Mouse (Mus musculus) hindbrain, embryonic 11.5 days (tissue): ENCODE measurements around the gene Zfp990. TPM values are rescaled to one million over a fixed set of nuclear protein-coding genes. Genes with fewer than 3 reads are reported as not detected.
"Not testable (repeated sequence)": the region's sequence is repeated elsewhere in the genome, so short reads cannot be mapped to it uniquely, and the experiment has no call there.

Source experiments
- ATAC-seq: fragments of 200-750 bp; cut with Nextera tagmentation; 2 replicates; pipeline ENCODE4 v1.8.0; 2017; ENCODE audit warnings: mild to moderate bottlenecking, moderate TSS enrichment, moderate library complexity; ENCODE audit not compliant: low FRiP score
- DNase-seq: peaks from one replicate; pipeline ENCODE4 v3.0.0-alpha.2; 2015; ENCODE audit warnings: low spot score
- H3K27ac ChIP-seq: fragments of 300-500 bp; sonication (generic); 2 replicates; pipeline ENCODE4 v1.5.1; 2014; ENCODE audit warnings: mild to moderate bottlenecking, low read depth, low read length
- H3K27me3 ChIP-seq: fragments of 300-500 bp; sonication (generic); 2 replicates; pipeline ENCODE4 v1.6.1; 2014; ENCODE audit warnings: mild to moderate bottlenecking, low read length, moderate library complexity, mixed read lengths; ENCODE audit not compliant: control insufficient read depth, insufficient read depth
- H3K36me3 ChIP-seq: fragments of 300-500 bp; sonication (generic); 2 replicates; pipeline ENCODE4 v1.6.1; 2014; ENCODE audit warnings: mild to moderate bottlenecking, low read length, moderate library complexity, mixed read lengths; ENCODE audit not compliant: control insufficient read depth, insufficient read depth
- H3K4me1 ChIP-seq: fragments of 300-500 bp; sonication (generic); replicated peaks from 2 replicates; pipeline ENCODE4 v1.6.1; 2014; ENCODE audit warnings: low read length, mixed read lengths; ENCODE audit not compliant: control insufficient read depth, insufficient read depth
- H3K4me2 ChIP-seq: fragments of 300-500 bp; sonication (generic); replicated peaks from 2 replicates; pipeline ENCODE4 v1.6.1; 2014; ENCODE audit warnings: mild to moderate bottlenecking, low read depth, low read length
- H3K4me3 ChIP-seq: fragments of 300-500 bp; sonication (generic); 2 replicates; pipeline ENCODE4 v1.5.1; 2014; ENCODE audit warnings: low read depth, low read length
- H3K9ac ChIP-seq: fragments of 300-500 bp; sonication (generic); 2 replicates; pipeline ENCODE4 v1.6.1; 2014; ENCODE audit warnings: low read depth, low read length
- H3K9me3 ChIP-seq: fragments of 300-500 bp; sonication (generic); 2 replicates; pipeline ENCODE4 v1.6.1; 2016; ENCODE audit warnings: low read length; ENCODE audit not compliant: control insufficient read depth
- WGBS: fragments of 180-500 bp; shearing (Covaris S2); extraction: QIAGEN DNeasy Blood & Tissue Kit; methylation state at CpG from one replicate; pipeline ENCODE4 v1.1.7; 2014; 5-methylcytosine and 5-hydroxymethylcytosine counted together
- polyA plus RNA-seq: library from polyadenylated mRNA; unstranded; fragments of >200 nt; fragmentation: Nextera tagmentation; extraction: Ambion mirVana; gene quantifications from 2 replicates; pipeline ENCODE4 v1.2.1, GENCODE M21; 2014

Zfp990 gene
- polyA plus RNA-seq, result 0.08 TPM in 1 of 2 replicates, not detected in the other

DNA sequence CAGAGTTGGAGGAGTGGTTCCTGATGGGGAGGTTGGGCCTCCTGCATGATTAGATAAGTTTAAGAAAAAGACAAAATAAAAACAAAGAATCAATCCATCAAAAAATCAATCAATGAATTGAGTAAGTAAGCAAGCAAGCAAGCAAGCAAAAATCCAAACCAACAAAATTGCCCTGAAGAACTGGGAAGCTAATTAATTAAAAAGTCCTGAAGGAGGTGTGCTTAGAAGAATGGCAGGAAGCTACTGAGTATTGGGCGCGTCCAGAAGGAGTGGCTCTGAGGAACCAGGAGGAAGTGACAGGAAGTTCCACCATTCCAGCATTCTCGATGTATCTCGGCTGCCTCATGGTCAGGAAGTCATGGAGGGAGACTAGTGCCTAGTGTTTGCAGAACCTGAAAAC, at the start of gene Zfp990:
Gene Zfp990, plus strand, starts transcription at position 301 of the 400 bp plus-strand sequence.
- H3K27ac ChIP-seq, H3K9me3 ChIP-seq, H3K36me3 ChIP-seq, H3K4me3 ChIP-seq, ATAC-seq, H3K9ac ChIP-seq, DNase-seq, H3K4me2 ChIP-seq, H3K27me3 ChIP-seq, H3K4me1 ChIP-seq: not testable (repeated sequence)
- WGBS, result 87% methylated on average over 4 of the region's 4 CpGs

DNA sequence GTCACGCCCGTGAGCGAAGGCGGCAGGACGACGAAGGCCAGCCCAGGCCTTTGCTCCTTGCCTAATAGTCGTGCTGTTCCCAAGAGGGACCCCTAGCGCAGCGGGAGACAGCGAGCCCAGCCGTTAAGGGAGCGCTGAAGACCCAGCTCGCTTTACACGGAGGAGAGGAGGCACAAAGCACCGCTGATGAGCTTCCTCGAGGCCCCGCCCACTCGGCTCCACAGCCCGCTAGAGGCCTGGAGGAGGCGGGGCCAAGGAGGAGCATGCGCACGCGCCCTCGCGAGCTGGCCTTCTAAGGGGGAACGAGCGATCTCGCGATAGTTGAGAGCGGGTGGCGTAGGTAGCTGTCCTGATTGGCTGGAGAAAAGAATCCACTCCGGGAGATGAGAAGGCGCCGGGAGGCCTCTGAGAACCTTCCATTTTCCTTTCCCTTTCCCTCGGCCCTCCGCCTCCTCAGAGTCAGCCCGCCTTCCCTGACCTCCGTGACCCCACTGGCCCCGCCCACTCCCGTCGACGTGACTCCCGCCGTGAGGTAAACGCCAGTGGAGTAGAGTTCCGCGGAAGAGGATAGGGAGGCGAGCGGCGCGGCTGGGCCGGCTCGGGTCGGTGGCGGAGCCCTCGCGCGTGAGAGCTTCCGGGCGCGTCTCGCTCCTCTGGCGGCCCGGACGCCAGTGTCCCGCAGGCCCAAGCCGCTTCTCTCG, 46.9 kb upstream of the Zfp990 start:
- not testable (repeated sequence) for H3K27me3 ChIP-seq, H3K9me3 ChIP-seq, H3K9ac ChIP-seq, H3K27ac ChIP-seq, H3K4me1 ChIP-seq, H3K36me3 ChIP-seq
- 18% methylated on average over 65 of the region's 68 CpGs for WGBS
- H3K4me2 ChIP-seq, result peak overlapping the region; percentile 41
- peak overlapping the region; percentile 30 for H3K4me3 ChIP-seq
- peak; percentile 76 for ATAC-seq
- peak; percentile 57 for DNase-seq

DNA sequence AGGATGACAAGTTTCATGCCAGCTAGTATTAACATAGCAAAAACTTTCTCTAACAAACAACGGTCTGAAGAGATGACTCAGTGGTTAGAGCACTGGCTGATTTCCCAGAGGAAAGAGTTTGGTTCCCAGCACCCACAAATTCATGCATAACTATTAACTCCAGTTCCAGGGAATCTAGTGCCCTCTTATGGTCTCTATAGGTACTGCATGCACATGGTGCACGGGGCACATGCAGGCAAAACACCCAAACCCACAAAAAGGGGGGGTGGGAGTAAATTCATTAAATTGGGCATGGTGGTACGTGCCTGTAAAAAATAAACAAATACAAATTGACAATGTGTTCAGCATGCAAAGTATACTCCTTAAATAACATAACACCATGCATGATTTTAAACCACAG, 32.4 kb upstream of the Zfp990 start:
- no peaks in the 10 kb centered on the region; the same call in 1 of the 2 replicates for H3K9me3 ChIP-seq
- no peak for ATAC-seq
- H3K9ac ChIP-seq, result no peak overlapping the region
- H3K36me3 ChIP-seq, result no peaks in the 10 kb centered on the region
- H3K4me3 ChIP-seq, result no peak overlapping the region
- WGBS, result 86% methylated on average over 3 of the region's 3 CpGs
- H3K27ac ChIP-seq, result no peak overlapping the region
- no peak overlapping the region for H3K4me2 ChIP-seq
- no peaks in the 10 kb centered on the region for H3K27me3 ChIP-seq
- no peak for DNase-seq
- no peaks in the 10 kb centered on the region for H3K4me1 ChIP-seq

DNA sequence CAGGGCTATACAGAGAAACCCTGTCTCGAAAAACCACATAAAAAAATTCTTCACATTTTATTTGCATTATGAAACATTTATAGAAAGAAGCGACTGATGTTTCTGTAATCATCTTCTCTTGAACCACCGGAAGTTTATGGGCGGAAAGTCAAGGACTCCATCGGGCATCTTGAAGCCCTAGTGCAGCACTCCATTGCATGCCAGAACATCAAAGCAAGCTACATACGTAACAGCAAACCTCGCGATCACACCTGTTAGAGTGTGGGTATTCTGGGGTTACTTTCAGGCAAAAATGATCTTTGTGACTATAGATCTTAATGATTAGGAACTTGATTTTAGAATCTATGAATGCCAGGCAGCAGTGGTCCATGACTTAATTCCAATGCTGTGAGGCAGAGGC, 29.9 kb upstream of the Zfp990 start:
- H3K27ac ChIP-seq, ATAC-seq, H3K4me3 ChIP-seq, H3K27me3 ChIP-seq, H3K9me3 ChIP-seq, H3K4me1 ChIP-seq, H3K4me2 ChIP-seq, H3K36me3 ChIP-seq, H3K9ac ChIP-seq, DNase-seq: not testable (repeated sequence)
- WGBS, result 92% methylated on average over 8 of the region's 8 CpGs

DNA sequence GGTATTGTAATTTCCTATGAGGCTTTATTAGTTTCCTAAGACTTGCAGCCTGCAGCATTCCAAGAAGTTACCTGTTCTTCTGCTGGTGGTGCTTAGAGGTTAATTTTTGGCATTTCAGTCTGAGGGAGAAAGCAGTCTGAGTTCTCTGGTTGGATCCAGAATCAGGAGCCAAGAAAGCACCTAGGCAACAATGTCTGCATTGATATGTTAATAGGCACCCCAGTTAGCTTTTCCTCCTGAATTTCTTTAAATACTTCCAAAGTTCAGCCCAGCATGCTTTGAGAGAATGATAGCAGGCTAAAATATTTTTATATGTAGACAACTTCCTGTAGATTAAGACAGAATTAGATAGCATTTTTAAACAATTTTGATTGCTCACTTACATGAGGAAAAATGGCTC, 21.2 kb upstream of the Zfp990 start:
- no peak overlapping the region for H3K27ac ChIP-seq
- ATAC-seq (no peak), DNase-seq (no peak)
- no peak overlapping the region for H3K9ac ChIP-seq
- H3K4me2 ChIP-seq, result no peak overlapping the region
- no peaks in the 10 kb centered on the region for H3K9me3 ChIP-seq
- no peaks in the 10 kb centered on the region for H3K36me3 ChIP-seq
- no peaks in the 10 kb centered on the region for H3K4me1 ChIP-seq
- H3K4me3 ChIP-seq, result no peak overlapping the region
- H3K27me3 ChIP-seq, result no peaks in the 10 kb centered on the region

DNA sequence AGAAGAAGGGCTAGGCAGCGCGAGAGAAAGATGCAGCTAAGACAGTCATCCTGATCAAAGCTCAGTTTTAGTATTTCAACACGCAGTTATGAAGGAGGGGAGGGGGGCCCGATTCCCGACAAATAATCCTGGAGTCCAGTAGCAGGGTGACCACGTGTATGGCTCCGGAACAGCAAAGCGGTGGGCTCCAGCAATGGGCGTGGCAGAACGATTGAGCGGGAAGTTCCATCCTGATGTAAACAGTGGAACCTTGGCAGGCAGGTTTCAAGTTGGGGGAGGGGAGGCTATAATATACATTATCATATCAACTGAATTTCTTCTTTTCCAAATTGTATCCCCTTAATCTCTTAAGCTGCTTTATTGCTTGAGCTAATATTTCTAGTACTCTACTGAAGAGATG, 18.4 kb upstream of the Zfp990 start:
- no peaks in the 10 kb centered on the region for H3K4me1 ChIP-seq
- DNase-seq (no peak), ATAC-seq (no peak)
- WGBS, result 82% methylated on average over 11 of the region's 11 CpGs
- H3K27me3 ChIP-seq, result no peaks in the 10 kb centered on the region
- no peak overlapping the region for H3K4me2 ChIP-seq
- no peaks in the 10 kb centered on the region for H3K9me3 ChIP-seq
- no peaks in the 10 kb centered on the region for H3K36me3 ChIP-seq
- H3K4me3 ChIP-seq, result no peak overlapping the region
- no peak overlapping the region for H3K9ac ChIP-seq
- H3K27ac ChIP-seq, result no peak overlapping the region

DNA sequence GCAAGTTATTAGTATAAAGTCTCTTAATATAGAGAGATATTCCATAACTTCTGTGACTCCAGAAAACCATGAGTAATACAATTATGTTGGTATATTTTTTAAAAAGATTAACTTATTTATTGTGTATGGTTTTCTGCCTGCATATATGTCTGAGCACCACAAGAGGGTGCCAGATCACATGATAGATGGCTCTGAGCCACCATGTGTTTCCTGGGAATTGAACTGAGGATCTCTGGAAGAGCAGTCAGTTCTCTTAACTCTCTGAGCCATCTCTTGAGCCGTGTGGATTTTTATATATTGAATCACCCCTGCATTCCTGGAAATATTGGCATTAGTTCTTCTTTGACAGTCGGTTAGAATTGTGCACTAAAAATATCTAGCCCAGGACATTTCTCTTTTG, 17.2 kb upstream of the Zfp990 start:
- H3K9me3 ChIP-seq, H3K4me2 ChIP-seq, DNase-seq, H3K27ac ChIP-seq, H3K4me3 ChIP-seq, H3K9ac ChIP-seq, H3K4me1 ChIP-seq, H3K27me3 ChIP-seq, ATAC-seq, H3K36me3 ChIP-seq: not testable (repeated sequence)
- 68% methylated on average over 2 of the region's 2 CpGs for WGBS

DNA sequence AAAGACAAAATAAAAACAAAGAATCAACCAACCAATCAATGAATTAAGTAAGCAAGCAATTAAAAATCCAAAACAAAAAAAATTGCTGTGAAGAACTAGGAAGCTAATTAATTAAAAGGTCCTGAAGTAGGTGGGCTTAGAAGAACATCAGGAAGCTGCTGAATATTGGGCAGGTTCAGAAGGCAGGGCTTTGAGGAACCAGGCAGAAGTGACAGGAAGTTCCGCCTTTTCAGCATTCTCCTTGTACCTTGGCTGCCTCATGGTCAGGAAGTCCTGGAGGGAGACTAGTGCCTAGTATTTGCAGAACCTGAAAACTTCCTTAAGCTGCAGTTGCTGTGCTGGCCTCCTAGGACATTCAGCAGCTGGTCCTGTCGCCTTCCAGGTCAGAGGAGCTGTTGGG, 4.1 kb downstream of the Zfp990 start:
- not testable (repeated sequence) for H3K9ac ChIP-seq, H3K27me3 ChIP-seq, DNase-seq, H3K9me3 ChIP-seq, ATAC-seq, H3K4me3 ChIP-seq, H3K4me2 ChIP-seq, H3K4me1 ChIP-seq, H3K36me3 ChIP-seq, H3K27ac ChIP-seq
- WGBS, result 70% methylated on average over 1 of the region's 2 CpGs

DNA sequence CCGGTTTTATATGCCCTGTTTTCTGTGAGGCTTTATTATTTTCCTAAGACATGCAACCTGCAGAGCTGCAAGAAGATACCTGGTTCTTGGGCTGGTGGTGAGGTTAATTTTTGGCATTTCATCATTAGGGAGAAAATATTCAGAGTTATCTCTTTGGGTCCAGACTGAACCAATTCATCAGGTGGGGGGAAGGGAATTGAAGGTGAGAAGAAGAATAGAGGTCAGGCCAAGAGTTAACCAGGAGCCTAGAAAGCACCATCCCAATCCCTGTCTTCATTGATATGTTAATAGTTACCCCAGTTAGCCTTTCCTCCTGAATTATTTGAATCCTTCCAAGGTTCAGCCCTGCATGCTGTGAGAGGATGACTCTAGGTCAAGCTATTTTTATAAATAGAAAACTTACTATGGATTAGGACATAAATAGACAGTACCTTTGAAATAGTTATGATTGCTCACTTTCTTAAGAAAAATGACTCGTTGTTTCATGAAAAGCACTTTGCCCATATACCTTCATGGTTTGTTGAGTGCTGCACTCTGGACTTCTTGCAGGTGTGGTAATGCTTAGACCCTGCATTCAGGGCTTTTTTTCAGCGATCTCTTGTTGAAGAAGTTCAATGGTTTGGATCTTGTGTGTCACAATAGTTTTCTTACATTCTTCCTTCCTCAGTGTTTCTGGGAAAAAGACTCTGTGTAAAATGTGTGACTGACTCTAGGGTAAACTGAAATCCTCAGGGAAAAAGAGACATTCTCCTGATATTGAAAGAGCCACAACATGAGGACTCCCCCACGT, 5.4 kb downstream of the Zfp990 start:
- not testable (repeated sequence) for H3K4me1 ChIP-seq, H3K9ac ChIP-seq, H3K27me3 ChIP-seq, H3K36me3 ChIP-seq, DNase-seq, H3K9me3 ChIP-seq, ATAC-seq, H3K4me3 ChIP-seq, H3K4me2 ChIP-seq, H3K27ac ChIP-seq
- 81% methylated on average over 4 of the region's 4 CpGs for WGBS
